Mouse (Mus musculus): ENCODE results near the gene Fyttd1. TPM values are rescaled to one million over a fixed set of nuclear protein-coding genes. Genes with fewer than 3 reads are reported as not detected.
"Not testable (repeated sequence)": the region's sequence is repeated elsewhere in the genome, so short reads cannot be mapped to it uniquely, and the experiment has no call there.

The Fyttd1 gene
- total and polyA plus RNA-seq, 2 experiments from 2014 or later, result 121 to 129 TPM

GRCm38 (mm10) chr16:32906186-32906585 lies 28.9 kb downstream of the Fyttd1 start:
- Histone ChIP-seq H3K4me2 (ENCODE audit: low read depth) (no peak overlapping the region), H3K27ac (ENCODE audit: low read depth, low read length) (no peak overlapping the region), H3K9ac (no peak overlapping the region), H3K27me3 (ENCODE audit: insufficient read depth, low read length) (no peaks in the 10 kb centered on the region), H3K9me3 (ENCODE audit: low read length) (no peaks in the 10 kb centered on the region), H3K36me3 (ENCODE audit: insufficient read depth) (peaks cover 12% of the 10 kb centered on the region; the same call in 1 of the 2 replicates), H3K4me3 (ENCODE audit: low read depth, low read length) (no peak overlapping the region), H3K4me1 (ENCODE audit: insufficient read depth) (no peaks in the 10 kb centered on the region)
- WGBS, result 90% methylated on average over 2 of the region's 2 CpGs
- ATAC-seq, result no peak
- no peak for TF ChIP-seq CTCF (IDR thresholded peaks at IDR 0.05; ENCODE audit: low read depth)
- no peak for DNase-seq

- peaks cover 10% of the 10 kb centered on the region; the same call in 1 of the 2 replicates for H3K36me3 ChIP-seq (ENCODE audit: insufficient read depth)
- H3K4me2 ChIP-seq (ENCODE audit: low read depth), result no peak overlapping the region
- TF ChIP-seq CTCF (IDR thresholded peaks at IDR 0.05; ENCODE audit: low read depth), result no peak
- no peaks in the 10 kb centered on the region for H3K27me3 ChIP-seq (ENCODE audit: insufficient read depth, low read length)
- H3K9ac ChIP-seq, result no peak overlapping the region
- H3K4me3 ChIP-seq (ENCODE audit: low read depth, low read length), result no peak overlapping the region
- DNase-seq (no peak), ATAC-seq (no peak)
- no peaks in the 10 kb centered on the region for H3K9me3 ChIP-seq (ENCODE audit: low read length)
- WGBS, result 93% methylated on average over 8 of the region's 8 CpGs
- H3K4me1 ChIP-seq (ENCODE audit: insufficient read depth), result no peaks in the 10 kb centered on the region
- H3K27ac ChIP-seq (ENCODE audit: low read depth, low read length), result no peak overlapping the region
Observed at GRCm38 (mm10) chr16:32906727-32907126, 29.4 kb downstream of the Fyttd1 start.

GRCm38 (mm10) chr16:32913212-32913611 lies 35.9 kb downstream of the Fyttd1 start:
- TF ChIP-seq CTCF (IDR thresholded peaks at IDR 0.05; ENCODE audit: low read depth), result no peak
- no peak for ATAC-seq
- Histone ChIP-seq H3K9ac (no peak overlapping the region), H3K27ac (ENCODE audit: low read depth, low read length) (no peak overlapping the region), H3K4me1 (ENCODE audit: insufficient read depth) (peaks cover 8% of the 10 kb centered on the region), H3K4me2 (ENCODE audit: low read depth) (no peak overlapping the region; the same call in 1 of the 2 replicates), H3K9me3 (ENCODE audit: low read length) (no peaks in the 10 kb centered on the region), H3K27me3 (ENCODE audit: insufficient read depth, low read length) (no peaks in the 10 kb centered on the region), H3K4me3 (ENCODE audit: low read depth, low read length) (peak overlapping the region; percentile 97; the same call in 1 of the 2 replicates), H3K36me3 (ENCODE audit: insufficient read depth) (no peaks in the 10 kb centered on the region)
- DNase-seq, result no peak
- WGBS, result 65% methylated on average over 7 of the region's 7 CpGs

- no peak; the same call in 1 of the 2 replicates for TF ChIP-seq CTCF (IDR thresholded peaks at IDR 0.05; ENCODE audit: low read depth)
- peak within 1 kb of the TSS; percentile 97 for H3K4me3 ChIP-seq (ENCODE audit: low read depth, low read length)
- peaks cover 8% of the 10 kb centered on the region for H3K4me1 ChIP-seq (ENCODE audit: insufficient read depth)
- ATAC-seq, result peak; percentile 96
- H3K4me2 ChIP-seq (ENCODE audit: low read depth), result peak within 1 kb of the TSS; percentile 52
- no peaks in the 10 kb centered on the region for H3K36me3 ChIP-seq (ENCODE audit: insufficient read depth)
- peak; percentile 94 for DNase-seq
- WGBS, result 3% methylated on average over 77 of the region's 85 CpGs
- H3K9me3 ChIP-seq (ENCODE audit: low read length), result no peaks in the 10 kb centered on the region
- peak within 1 kb of the TSS; percentile 92 for H3K9ac ChIP-seq
- peak within 1 kb of the TSS; percentile 88 for H3K27ac ChIP-seq (ENCODE audit: low read depth, low read length)
- no peaks in the 10 kb centered on the region for H3K27me3 ChIP-seq (ENCODE audit: insufficient read depth, low read length)
Observed at GRCm38 (mm10) chr16:32913937-32914881, 36.9 kb downstream of the Fyttd1 start, which contains the start of gene Lrch3. TSS of gene Lrch3 (plus strand) at chr16:32914100.

GRCm38 (mm10) chr16:32915292-32916068 lies 38.2 kb downstream of the Fyttd1 start:
- H3K4me3 ChIP-seq (ENCODE audit: low read depth, low read length), result peak overlapping the region; percentile 97
- ATAC-seq, result no peak
- no peak overlapping the region for H3K27ac ChIP-seq (ENCODE audit: low read depth, low read length)
- DNase-seq, result no peak
- no peaks in the 10 kb centered on the region for H3K27me3 ChIP-seq (ENCODE audit: insufficient read depth, low read length)
- WGBS, result 72% methylated on average over 9 of the region's 9 CpGs
- H3K4me1 ChIP-seq (ENCODE audit: insufficient read depth), result peaks cover 8% of the 10 kb centered on the region
- TF ChIP-seq CTCF (IDR thresholded peaks at IDR 0.05; ENCODE audit: low read depth), result no peak
- H3K9ac ChIP-seq, result no peak overlapping the region
- H3K9me3 ChIP-seq (ENCODE audit: low read length), result no peaks in the 10 kb centered on the region
- H3K36me3 ChIP-seq (ENCODE audit: insufficient read depth), result no peaks in the 10 kb centered on the region
- peak overlapping the region; percentile 52 for H3K4me2 ChIP-seq (ENCODE audit: low read depth)

- not testable (repeated sequence) for H3K4me2 ChIP-seq (ENCODE audit: low read depth); H3K36me3 ChIP-seq (ENCODE audit: insufficient read depth); H3K4me1 ChIP-seq (ENCODE audit: insufficient read depth); H3K27ac ChIP-seq (ENCODE audit: low read depth, low read length); H3K4me3 ChIP-seq (ENCODE audit: low read depth, low read length); H3K27me3 ChIP-seq (ENCODE audit: insufficient read depth, low read length); ATAC-seq; H3K9ac ChIP-seq; H3K9me3 ChIP-seq (ENCODE audit: low read length); DNase-seq
- WGBS, result 84% methylated on average over 9 of the region's 9 CpGs
Observed at GRCm38 (mm10) chr16:32926629-32927028, 49.3 kb downstream of the Fyttd1 start.

Measured in forebrain, postnatal 0 days (tissue).